Mouse (Mus musculus) neural tube, embryonic 12.5 days (tissue): ENCODE measurements at regions not wholly inside any gene's neighbourhood (a gene's known extent, or its start where the extent isn't known, plus 50 kb on each side); places are given as distances from the start of the nearest gene placed in this dataset.

Source experiments
- ATAC-seq: fragments of 200-750 bp; cut with Nextera tagmentation; 2 replicates; pipeline ENCODE4 v1.8.0; 2017; ENCODE audit warnings: low read depth, mild to moderate bottlenecking, moderate TSS enrichment, moderate library complexity; ENCODE audit not compliant: low FRiP score
- H3K27ac ChIP-seq: fragments of 300-500 bp; sonication (generic); 2 replicates; pipeline ENCODE4 v1.5.1; 2016
- H3K27me3 ChIP-seq: fragments of 300-500 bp; sonication (generic); replicated peaks from 2 replicates; pipeline ENCODE4 v1.6.1; 2016; ENCODE audit warnings: mild to moderate bottlenecking
- H3K36me3 ChIP-seq: fragments of 300-500 bp; sonication (generic); 2 replicates; pipeline ENCODE4 v1.6.1; 2016; ENCODE audit warnings: mild to moderate bottlenecking
- H3K4me1 ChIP-seq: fragments of 300-500 bp; sonication (generic); 2 replicates; pipeline ENCODE4 v1.6.1; 2016
- H3K4me2 ChIP-seq: fragments of 300-500 bp; sonication (generic); replicated peaks from 2 replicates; pipeline ENCODE4 v1.6.1; 2016; ENCODE audit warnings: mild to moderate bottlenecking
- H3K4me3 ChIP-seq: fragments of 300-500 bp; sonication (generic); 2 replicates; pipeline ENCODE4 v1.5.1; 2016
- H3K9ac ChIP-seq: fragments of 300-500 bp; sonication (generic); 2 replicates; pipeline ENCODE4 v1.6.1; 2016; ENCODE audit warnings: mild to moderate bottlenecking
- H3K9me3 ChIP-seq: fragments of 300-500 bp; sonication (generic); 2 replicates; pipeline ENCODE4 v1.6.1; 2016; ENCODE audit warnings: mild to moderate bottlenecking
- WGBS: fragments of 180-500 bp; shearing (Covaris S2); methylation state at CpG from one replicate; pipeline ENCODE4 v1.1.7; 2016; 5-methylcytosine and 5-hydroxymethylcytosine counted together

GRCm38 (mm10) chr16:66023397-66023796, 208.3 kb downstream of the Vgll3 start:
- Histone ChIP-seq H3K4me3 (no peak overlapping the region), H3K27ac (no peak overlapping the region), H3K27me3 (no peaks in the 10 kb centered on the region), H3K4me2 (no peak overlapping the region), H3K36me3 (no peaks in the 10 kb centered on the region), H3K9me3 (no peaks in the 10 kb centered on the region), H3K9ac (no peak overlapping the region), H3K4me1 (no peaks in the 10 kb centered on the region)
- ATAC-seq, result no peak
- 58% methylated on average over 2 of the region's 2 CpGs for WGBS
